Mouse (Mus musculus): ENCODE results near the gene Stx8. TPM values are rescaled to one million over a fixed set of nuclear protein-coding genes. Genes with fewer than 3 reads are reported as not detected.
A peak's percentile ranks its signal among the peaks of the same experiment; 100 is the strongest.

Gene Stx8
- polyA plus RNA-seq, 1 experiment from 2014 or later = 59.2 TPM

DNA sequence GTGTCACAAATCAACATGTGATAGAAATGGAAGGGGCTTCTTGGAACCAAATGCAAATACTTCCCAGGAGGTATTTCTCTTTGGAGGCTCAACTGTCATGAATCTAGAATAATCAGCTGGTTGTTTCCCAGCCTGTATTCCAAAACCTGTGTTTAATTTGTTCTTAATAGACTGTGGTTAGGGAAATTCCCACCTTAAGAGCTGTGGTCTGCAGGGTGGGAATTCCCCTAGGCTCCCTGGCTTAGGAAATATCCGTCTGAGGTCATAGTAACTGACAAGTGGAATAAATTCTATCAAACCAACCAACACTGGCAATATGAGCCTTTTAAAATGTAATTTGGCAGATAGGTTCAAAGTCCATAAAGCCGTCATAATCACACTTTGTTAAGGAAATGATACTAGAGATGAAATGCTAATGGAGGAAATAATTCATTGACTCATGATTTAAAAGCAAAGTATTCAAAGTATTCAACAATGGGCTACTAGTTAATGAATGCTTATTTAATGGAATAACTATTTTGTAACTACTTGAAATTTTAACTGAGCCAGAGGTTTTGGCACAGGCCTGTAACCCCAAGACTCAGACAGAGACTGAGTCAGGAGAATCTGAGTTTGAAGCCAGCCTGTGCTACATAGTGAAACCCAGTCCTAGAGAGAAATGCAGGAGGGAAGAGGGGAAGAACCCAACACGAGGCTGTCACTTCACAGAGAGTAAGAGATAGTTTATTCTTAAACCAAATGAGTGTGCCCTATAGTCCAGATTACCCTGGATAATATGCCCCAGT is 126.2 kb downstream of the Stx8 start:
- no peak overlapping the region for H3K4me2 ChIP-seq
- ATAC-seq (replicated peaks; ENCODE audit: insufficient number of reproducible peaks, low FRiP score, low TSS enrichment) = no peak
- H3K36me3 ChIP-seq (ENCODE audit: control insufficient read depth, insufficient read depth, low read length) = no peaks in the 10 kb centered on the region
- no peaks in the 10 kb centered on the region for H3K27me3 ChIP-seq (ENCODE audit: control insufficient read depth, insufficient read depth, low read length)
- H3K9me3 ChIP-seq (replicated peaks; ENCODE audit: control insufficient read depth, low read length) = no peaks in the 10 kb centered on the region
- no peak overlapping the region for H3K4me3 ChIP-seq (ENCODE audit: low read depth, low read length)
- peaks cover 12% of the 10 kb centered on the region for H3K4me1 ChIP-seq (ENCODE audit: control insufficient read depth, insufficient read depth, low read length)
- 66% methylated on average over 3 of the region's 3 CpGs for WGBS (ENCODE audit: insufficient replicate concordance)
- no peak overlapping the region for H3K27ac ChIP-seq (ENCODE audit: low read depth, low read length)
- no peak overlapping the region for H3K9ac ChIP-seq (ENCODE audit: low read depth, low read length)

DNA sequence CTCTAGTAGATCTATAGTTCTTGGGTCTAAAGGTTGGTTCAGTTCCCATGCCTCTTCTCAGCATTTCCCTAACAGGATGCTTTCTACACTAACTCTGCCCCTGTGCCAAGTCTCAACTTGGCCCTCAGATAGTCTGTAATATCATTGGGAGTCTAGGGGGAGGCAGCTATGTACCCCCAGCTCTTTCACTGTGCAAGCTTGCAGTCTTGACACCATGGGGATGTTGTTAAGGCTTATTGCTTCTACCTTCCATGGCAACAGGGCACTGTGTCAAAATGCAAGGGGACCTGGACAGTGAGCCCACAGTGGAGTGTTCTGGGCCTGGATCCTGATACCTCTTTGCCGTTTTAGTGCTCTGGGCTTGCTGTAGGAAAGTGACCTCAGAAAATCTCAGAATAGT is 135.6 kb downstream of the Stx8 start:
- ATAC-seq (replicated peaks; ENCODE audit: insufficient number of reproducible peaks, low FRiP score, low TSS enrichment) = no peak
- Histone ChIP-seq H3K4me1 (ENCODE audit: control insufficient read depth, insufficient read depth, low read length) (no peaks in the 10 kb centered on the region), H3K9me3 (replicated peaks; ENCODE audit: control insufficient read depth, low read length) (no peaks in the 10 kb centered on the region), H3K36me3 (ENCODE audit: control insufficient read depth, insufficient read depth, low read length) (no peaks in the 10 kb centered on the region), H3K27me3 (ENCODE audit: control insufficient read depth, insufficient read depth, low read length) (no peaks in the 10 kb centered on the region), H3K4me2 (no peak overlapping the region), H3K4me3 (ENCODE audit: low read depth, low read length) (no peak overlapping the region), H3K27ac (ENCODE audit: low read depth, low read length) (no peak overlapping the region), H3K9ac (ENCODE audit: low read depth, low read length) (no peak overlapping the region)
- WGBS (ENCODE audit: insufficient replicate concordance) = 92% methylated on average over 1 of the region's 1 CpGs

DNA sequence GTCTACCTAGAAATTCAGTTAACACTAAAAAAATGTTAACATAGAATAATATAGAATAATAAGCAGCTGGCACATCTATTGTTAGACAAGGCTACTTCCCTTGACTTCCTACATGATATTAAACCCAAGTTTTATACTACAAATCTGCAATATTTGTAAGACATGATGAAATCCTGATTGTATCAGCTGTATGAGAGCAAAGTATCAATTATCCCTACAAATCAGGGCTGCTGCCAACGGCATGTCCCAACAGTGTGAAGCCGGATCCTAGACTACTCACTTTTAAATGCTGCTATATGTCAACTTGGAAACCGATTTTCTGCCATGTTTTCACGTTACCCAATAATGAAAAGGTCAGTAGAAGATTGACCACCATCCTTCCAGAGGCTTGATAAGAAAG is 137.5 kb downstream of the Stx8 start:
- no peak for ATAC-seq (replicated peaks; ENCODE audit: insufficient number of reproducible peaks, low FRiP score, low TSS enrichment)
- Histone ChIP-seq H3K36me3 (ENCODE audit: control insufficient read depth, insufficient read depth, low read length) (no peaks in the 10 kb centered on the region), H3K4me3 (ENCODE audit: low read depth, low read length) (no peak overlapping the region), H3K9me3 (replicated peaks; ENCODE audit: control insufficient read depth, low read length) (no peaks in the 10 kb centered on the region), H3K4me2 (no peak overlapping the region), H3K27me3 (ENCODE audit: control insufficient read depth, insufficient read depth, low read length) (no peaks in the 10 kb centered on the region), H3K9ac (ENCODE audit: low read depth, low read length) (no peak overlapping the region), H3K4me1 (ENCODE audit: control insufficient read depth, insufficient read depth, low read length) (no peaks in the 10 kb centered on the region), H3K27ac (ENCODE audit: low read depth, low read length) (no peak overlapping the region)
- 84% methylated on average over 4 of the region's 4 CpGs for WGBS (ENCODE audit: insufficient replicate concordance)

DNA sequence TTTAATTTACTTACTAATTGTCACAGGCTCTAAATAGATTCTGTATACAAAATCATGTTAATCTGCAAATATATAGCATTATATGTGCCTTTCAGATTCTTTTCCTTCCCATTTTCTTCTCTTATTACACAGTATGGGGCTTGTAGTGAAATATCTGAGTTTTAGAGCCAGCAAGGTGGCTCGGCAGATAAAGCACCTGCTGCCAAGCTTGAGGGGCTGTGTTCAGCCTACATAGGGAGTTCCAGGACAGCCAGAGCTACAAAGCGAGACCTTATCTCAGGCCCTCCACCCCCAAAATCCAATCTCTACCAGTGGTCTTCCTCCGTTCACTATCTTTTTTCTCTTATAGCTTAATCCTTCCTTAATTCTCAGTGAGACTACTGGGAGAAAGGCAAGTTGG is 140.1 kb downstream of the Stx8 start:
- Histone ChIP-seq H3K27me3 (ENCODE audit: control insufficient read depth, insufficient read depth, low read length) (no peaks in the 10 kb centered on the region), H3K4me3 (ENCODE audit: low read depth, low read length) (no peak overlapping the region), H3K36me3 (ENCODE audit: control insufficient read depth, insufficient read depth, low read length) (no peaks in the 10 kb centered on the region), H3K27ac (ENCODE audit: low read depth, low read length) (no peak overlapping the region), H3K9ac (ENCODE audit: low read depth, low read length) (no peak overlapping the region), H3K4me2 (no peak overlapping the region), H3K9me3 (replicated peaks; ENCODE audit: control insufficient read depth, low read length) (no peaks in the 10 kb centered on the region), H3K4me1 (ENCODE audit: control insufficient read depth, insufficient read depth, low read length) (no peaks in the 10 kb centered on the region)
- ATAC-seq (replicated peaks; ENCODE audit: insufficient number of reproducible peaks, low FRiP score, low TSS enrichment) = no peak
- WGBS (ENCODE audit: insufficient replicate concordance) = 65% methylated on average over 3 of the region's 3 CpGs

DNA sequence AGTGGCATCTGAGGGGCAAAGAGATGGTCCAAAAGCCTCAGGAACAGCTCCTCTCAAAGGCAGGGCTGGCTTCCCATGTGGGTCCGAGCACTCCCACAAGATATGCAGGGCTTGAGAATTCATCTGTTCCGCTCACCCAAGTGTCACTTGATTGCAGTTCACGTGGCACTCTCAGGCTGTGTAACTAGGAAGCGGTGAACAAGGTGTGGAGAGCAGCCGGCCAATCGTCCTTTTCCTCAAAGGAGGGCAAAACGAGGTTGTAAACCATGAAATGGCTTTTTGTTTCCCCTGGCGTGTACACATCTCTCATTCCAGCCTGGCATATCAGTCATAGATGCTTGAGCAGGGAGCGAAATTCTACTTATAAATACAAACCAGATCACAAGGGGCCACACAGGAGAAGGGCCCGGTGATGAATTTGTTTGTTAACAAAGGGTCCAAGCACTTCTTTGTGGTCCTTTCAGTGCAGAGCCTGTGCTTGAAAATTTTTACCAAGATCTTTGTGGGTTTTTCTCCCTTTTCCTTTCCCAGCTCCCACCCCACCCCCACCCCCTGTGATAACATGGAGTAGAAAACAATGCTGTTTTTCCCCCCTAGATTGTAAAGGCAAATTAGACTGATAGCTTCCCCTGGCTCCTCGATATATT is 147.6 kb downstream of the Stx8 start:
- Histone ChIP-seq H3K4me2 (peak overlapping the region; percentile 31), H3K36me3 (ENCODE audit: control insufficient read depth, insufficient read depth, low read length) (no peaks in the 10 kb centered on the region), H3K27ac (ENCODE audit: low read depth, low read length) (no peak overlapping the region), H3K4me1 (ENCODE audit: control insufficient read depth, insufficient read depth, low read length) (peaks cover 14% of the 10 kb centered on the region; the same call in 1 of the 2 replicates), H3K4me3 (ENCODE audit: low read depth, low read length) (no peak overlapping the region), H3K9ac (ENCODE audit: low read depth, low read length) (no peak overlapping the region), H3K9me3 (replicated peaks; ENCODE audit: control insufficient read depth, low read length) (no peaks in the 10 kb centered on the region), H3K27me3 (ENCODE audit: control insufficient read depth, insufficient read depth, low read length) (no peaks in the 10 kb centered on the region)
- 31% methylated on average over 11 of the region's 11 CpGs for WGBS (ENCODE audit: insufficient replicate concordance)
- no peak for ATAC-seq (replicated peaks; ENCODE audit: insufficient number of reproducible peaks, low FRiP score, low TSS enrichment)

DNA sequence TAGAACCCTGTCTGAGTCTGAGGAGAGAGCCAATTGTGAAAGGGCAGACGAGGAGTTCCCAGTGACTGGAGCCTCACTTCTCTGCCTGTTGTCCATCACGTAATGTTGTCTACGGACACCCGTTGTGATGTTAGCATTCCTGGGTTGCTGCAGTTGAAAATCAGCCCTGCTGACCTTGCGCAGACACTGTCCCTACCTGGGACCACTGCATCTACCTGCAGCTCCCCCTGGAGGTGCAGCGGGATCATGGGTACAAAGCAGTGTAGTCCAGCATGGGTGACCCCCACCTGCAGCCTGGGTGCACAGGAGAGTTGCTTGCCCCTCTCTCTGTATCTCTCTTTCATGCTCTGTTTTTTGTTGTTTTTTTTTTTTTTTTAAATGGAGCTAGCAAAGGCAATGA is 148.2 kb downstream of the Stx8 start:
- Histone ChIP-seq H3K36me3 (ENCODE audit: control insufficient read depth, insufficient read depth, low read length) (no peaks in the 10 kb centered on the region), H3K9ac (ENCODE audit: low read depth, low read length) (no peak overlapping the region), H3K4me1 (ENCODE audit: control insufficient read depth, insufficient read depth, low read length) (peaks cover 14% of the 10 kb centered on the region; the same call in 1 of the 2 replicates), H3K4me3 (ENCODE audit: low read depth, low read length) (no peak overlapping the region), H3K9me3 (replicated peaks; ENCODE audit: control insufficient read depth, low read length) (no peaks in the 10 kb centered on the region), H3K4me2 (0 out of 2 replicates have a peak overlapping the region, but pooled peaks have one; percentile 7), H3K27me3 (ENCODE audit: control insufficient read depth, insufficient read depth, low read length) (no peaks in the 10 kb centered on the region), H3K27ac (ENCODE audit: low read depth, low read length) (no peak overlapping the region)
- WGBS (ENCODE audit: insufficient replicate concordance) = 20% methylated on average over 6 of the region's 6 CpGs
- ATAC-seq (replicated peaks; ENCODE audit: insufficient number of reproducible peaks, low FRiP score, low TSS enrichment) = no peak

DNA sequence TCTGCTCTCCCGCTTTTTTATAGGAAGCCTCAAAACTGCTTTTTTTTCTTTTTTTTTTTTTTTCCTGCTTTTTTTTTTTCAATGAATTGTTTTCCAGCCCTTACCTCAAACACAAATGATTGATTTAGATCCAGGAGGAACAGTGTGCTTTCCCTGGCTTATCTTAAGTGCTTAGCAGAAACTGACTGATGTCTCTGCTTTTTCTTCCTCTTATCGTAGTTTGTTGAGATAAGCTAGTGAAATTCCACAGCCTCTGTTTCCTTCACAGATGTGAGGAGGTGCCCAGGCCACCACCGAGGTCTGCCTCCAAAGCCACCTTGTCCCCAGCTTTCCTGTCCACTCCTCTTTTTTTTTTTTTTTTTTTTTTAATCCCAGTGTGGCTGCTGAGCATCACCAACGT is 150.2 kb downstream of the Stx8 start:
- Histone ChIP-seq H3K4me1 (ENCODE audit: control insufficient read depth, insufficient read depth, low read length) (peaks cover 14% of the 10 kb centered on the region; the same call in 1 of the 2 replicates), H3K9me3 (replicated peaks; ENCODE audit: control insufficient read depth, low read length) (no peaks in the 10 kb centered on the region), H3K4me2 (no peak overlapping the region), H3K4me3 (ENCODE audit: low read depth, low read length) (no peak overlapping the region), H3K27me3 (ENCODE audit: control insufficient read depth, insufficient read depth, low read length) (no peaks in the 10 kb centered on the region), H3K36me3 (ENCODE audit: control insufficient read depth, insufficient read depth, low read length) (no peaks in the 10 kb centered on the region), H3K27ac (ENCODE audit: low read depth, low read length) (no peak overlapping the region), H3K9ac (ENCODE audit: low read depth, low read length) (no peak overlapping the region)
- 22% methylated on average over 4 of the region's 4 CpGs for WGBS (ENCODE audit: insufficient replicate concordance)
- no peak for ATAC-seq (replicated peaks; ENCODE audit: insufficient number of reproducible peaks, low FRiP score, low TSS enrichment)

DNA sequence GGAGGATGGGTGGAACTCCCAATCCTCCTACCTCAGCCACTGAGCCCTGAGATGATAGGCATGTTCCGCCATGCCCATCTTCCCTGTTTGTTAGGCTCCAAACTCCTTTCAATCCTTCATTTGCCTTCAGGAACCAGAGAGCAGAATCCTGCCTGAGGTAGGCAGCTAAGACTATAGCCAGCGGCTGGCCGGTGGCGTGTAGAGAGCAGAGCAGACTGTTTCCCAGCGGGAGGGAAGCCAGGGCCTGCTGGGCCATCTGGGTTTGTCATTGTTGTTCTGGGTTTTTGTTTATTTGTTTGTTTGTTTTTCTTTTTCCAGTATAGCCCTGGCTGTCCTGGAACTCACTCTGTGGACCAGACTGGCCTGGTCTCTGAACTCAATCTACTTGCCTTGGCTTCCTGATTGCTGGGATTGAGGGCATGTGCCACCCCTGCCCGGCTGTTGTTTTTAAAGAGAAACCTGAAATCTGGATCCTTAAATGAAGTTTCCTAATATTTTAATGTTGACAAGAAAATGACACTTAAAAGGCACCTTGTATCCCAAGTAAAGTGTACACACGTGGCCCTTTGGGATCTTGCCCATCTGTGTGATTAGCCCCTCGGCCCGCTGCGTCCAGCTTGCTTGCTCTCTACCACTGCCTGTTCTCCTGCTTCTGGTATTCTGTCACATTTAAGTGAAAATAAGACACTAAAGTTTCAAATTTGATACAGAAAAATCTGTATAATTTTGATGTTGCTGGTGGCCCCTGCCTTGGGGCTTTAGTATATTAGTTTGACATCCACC is 152.1 kb downstream of the Stx8 start:
- H3K9ac ChIP-seq (ENCODE audit: low read depth, low read length) = no peak overlapping the region
- H3K4me1 ChIP-seq (ENCODE audit: control insufficient read depth, insufficient read depth, low read length) = peaks cover 14% of the 10 kb centered on the region; the same call in 1 of the 2 replicates
- no peak overlapping the region for H3K4me3 ChIP-seq (ENCODE audit: low read depth, low read length)
- no peaks in the 10 kb centered on the region for H3K9me3 ChIP-seq (replicated peaks; ENCODE audit: control insufficient read depth, low read length)
- no peak for ATAC-seq (replicated peaks; ENCODE audit: insufficient number of reproducible peaks, low FRiP score, low TSS enrichment)
- H3K4me2 ChIP-seq = no peak overlapping the region
- H3K36me3 ChIP-seq (ENCODE audit: control insufficient read depth, insufficient read depth, low read length) = no peaks in the 10 kb centered on the region
- no peaks in the 10 kb centered on the region for H3K27me3 ChIP-seq (ENCODE audit: control insufficient read depth, insufficient read depth, low read length)
- H3K27ac ChIP-seq (ENCODE audit: low read depth, low read length) = no peak overlapping the region
- 89% methylated on average over 10 of the region's 10 CpGs for WGBS (ENCODE audit: insufficient replicate concordance)

All from heart, embryonic 11.5 days (tissue).